Mouse (Mus musculus): Measurements from ENCODE around the gene Zfp442. TPM values are rescaled to one million over a fixed set of nuclear protein-coding genes. Genes with fewer than 3 reads are reported as not detected.
"Not testable (repeated sequence)": the region's sequence is repeated elsewhere in the genome, so short reads cannot be mapped to it uniquely, and the experiment has no call there.

Zfp442 gene
- polyA plus RNA-seq (2015; fragmentation: Nextera tagmentation; extraction: Ambion mirVana) = 7.4 and 8.1 TPM in 2 replicates

DNA sequence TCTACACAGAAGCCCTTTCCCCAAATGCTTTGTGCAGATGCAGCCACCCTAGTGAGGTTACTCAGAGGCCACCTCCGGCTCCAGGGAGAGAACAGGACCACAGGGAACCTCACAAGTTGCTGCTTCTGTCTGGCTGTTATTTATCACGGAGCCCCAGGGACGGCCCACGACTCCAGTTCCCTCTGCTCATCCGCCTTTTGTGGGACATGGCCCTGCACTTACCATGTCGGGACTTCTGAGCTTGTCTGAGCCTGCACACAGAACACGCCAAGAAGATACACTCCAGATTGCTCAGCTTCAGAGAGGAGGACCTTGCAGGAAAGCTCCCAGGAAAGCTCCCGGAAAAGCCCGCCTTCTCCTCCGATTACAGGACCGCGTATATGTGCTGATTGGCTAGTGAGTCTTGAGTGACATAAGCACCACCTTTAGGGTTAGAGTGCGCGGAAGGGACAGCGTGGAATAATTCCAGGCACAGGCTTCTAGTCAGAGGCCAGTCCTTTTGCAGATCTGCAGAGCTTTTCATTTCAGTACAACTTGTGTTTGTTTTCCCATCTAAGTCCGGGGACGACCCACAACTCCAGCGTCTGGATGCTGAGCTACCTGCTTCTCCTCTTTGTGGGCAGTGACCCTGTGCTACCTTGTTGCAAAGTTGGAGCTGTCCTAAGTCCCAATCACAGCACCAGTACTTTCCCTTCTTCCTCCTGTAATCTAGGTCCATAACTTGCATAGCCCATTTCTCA is at the start of gene Zfp442:
Zfp442 (minus strand) TSS at position 307 of the 740 bp plus-strand sequence.
- not testable (repeated sequence) for H3K36me3 ChIP-seq; H3K9me3 ChIP-seq; H3K9ac ChIP-seq; H3K27me3 ChIP-seq (replicated peaks); H3K4me1 ChIP-seq
- ATAC-seq (ENCODE audit: insufficient read depth, low FRiP score, low read depth) = peak; percentile 99
- H3K4me3 ChIP-seq (replicated peaks) = peak within 1 kb of the TSS; percentile 45
- H3K27ac ChIP-seq = peak within 1 kb of the TSS; percentile 77
- 0% methylated on average over 18 of the region's 18 CpGs for WGBS
- peak within 1 kb of the TSS; percentile 54 for H3K4me2 ChIP-seq

DNA sequence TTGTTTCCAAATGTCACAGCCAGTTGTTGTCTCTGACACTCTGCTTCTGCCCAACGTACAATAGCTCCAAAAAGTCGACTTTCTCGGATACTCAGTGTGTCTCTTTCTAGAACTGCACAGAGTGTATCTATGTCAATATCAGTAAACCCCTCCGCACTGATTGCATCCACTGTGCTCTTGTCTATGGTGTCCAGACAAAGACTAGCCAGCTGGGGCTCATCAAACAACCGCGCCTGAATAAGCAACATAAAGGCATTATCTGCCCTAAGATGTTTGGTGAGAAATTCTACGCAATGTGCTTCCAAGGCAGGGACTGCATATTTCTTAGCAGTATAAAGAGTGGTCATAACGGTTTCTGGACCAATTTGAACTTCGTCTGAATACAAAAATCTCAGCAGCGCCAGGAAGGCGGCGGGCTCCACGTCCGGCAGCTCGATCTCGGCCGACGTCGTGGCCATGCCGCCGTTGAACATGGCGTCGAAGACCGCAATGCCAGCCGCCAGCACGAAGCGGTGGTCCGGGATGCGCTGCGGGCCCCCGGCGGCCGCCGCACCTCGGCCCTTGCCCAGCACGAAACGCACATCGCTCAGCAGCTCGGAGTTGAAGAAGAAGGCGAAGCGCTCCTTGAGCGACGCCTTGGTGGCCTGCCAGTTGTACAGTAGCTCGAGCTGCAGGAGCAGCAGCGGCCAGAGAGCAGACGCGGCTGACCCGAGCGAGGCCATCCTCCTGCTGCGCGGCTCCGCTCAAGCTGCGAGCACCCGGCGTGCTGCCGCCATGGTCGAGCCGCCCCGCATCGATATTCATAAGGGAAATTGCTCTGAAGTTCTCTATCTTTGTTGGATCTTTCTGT is 49.1 kb upstream of the Zfp442 start:
- Histone ChIP-seq H3K4me2 (peak overlapping the region; percentile 54), H3K4me3 (replicated peaks) (peak overlapping the region; percentile 28)
- not testable (repeated sequence) for H3K9ac ChIP-seq; H3K27ac ChIP-seq; H3K27me3 ChIP-seq (replicated peaks); H3K36me3 ChIP-seq; H3K9me3 ChIP-seq; H3K4me1 ChIP-seq; ATAC-seq (ENCODE audit: insufficient read depth, low FRiP score, low read depth)
- WGBS = 40% methylated on average over 58 of the region's 60 CpGs

DNA sequence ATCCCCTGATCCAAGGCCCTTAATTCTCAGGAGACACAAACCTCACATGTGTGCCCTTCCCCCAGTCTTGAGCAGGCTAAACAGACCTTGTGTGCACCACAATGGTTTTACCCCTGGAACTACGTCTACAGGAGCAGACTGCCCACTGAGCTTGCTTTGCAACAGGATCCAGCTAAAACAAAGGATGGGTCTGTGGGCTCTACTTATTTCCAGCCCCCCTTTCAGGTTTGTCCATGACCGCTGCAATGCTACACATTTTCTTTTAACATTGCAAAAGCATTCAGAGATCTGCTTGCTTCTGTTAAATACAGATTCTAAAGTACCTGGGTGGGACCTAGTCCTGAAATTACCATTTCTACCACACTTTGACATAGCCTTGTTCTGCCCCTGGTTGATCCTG is 41.7 kb upstream of the Zfp442 start:
- H3K27me3 ChIP-seq (replicated peaks) = no peaks in the 10 kb centered on the region
- H3K9ac ChIP-seq = no peak overlapping the region
- H3K4me2 ChIP-seq = no peak overlapping the region
- H3K9me3 ChIP-seq = no peaks in the 10 kb centered on the region
- no peak for ATAC-seq (ENCODE audit: insufficient read depth, low FRiP score, low read depth)
- no peaks in the 10 kb centered on the region for H3K36me3 ChIP-seq
- no peaks in the 10 kb centered on the region for H3K4me1 ChIP-seq
- WGBS = 78% methylated on average over 2 of the region's 2 CpGs
- H3K4me3 ChIP-seq (replicated peaks) = no peak overlapping the region
- H3K27ac ChIP-seq = no peak overlapping the region

DNA sequence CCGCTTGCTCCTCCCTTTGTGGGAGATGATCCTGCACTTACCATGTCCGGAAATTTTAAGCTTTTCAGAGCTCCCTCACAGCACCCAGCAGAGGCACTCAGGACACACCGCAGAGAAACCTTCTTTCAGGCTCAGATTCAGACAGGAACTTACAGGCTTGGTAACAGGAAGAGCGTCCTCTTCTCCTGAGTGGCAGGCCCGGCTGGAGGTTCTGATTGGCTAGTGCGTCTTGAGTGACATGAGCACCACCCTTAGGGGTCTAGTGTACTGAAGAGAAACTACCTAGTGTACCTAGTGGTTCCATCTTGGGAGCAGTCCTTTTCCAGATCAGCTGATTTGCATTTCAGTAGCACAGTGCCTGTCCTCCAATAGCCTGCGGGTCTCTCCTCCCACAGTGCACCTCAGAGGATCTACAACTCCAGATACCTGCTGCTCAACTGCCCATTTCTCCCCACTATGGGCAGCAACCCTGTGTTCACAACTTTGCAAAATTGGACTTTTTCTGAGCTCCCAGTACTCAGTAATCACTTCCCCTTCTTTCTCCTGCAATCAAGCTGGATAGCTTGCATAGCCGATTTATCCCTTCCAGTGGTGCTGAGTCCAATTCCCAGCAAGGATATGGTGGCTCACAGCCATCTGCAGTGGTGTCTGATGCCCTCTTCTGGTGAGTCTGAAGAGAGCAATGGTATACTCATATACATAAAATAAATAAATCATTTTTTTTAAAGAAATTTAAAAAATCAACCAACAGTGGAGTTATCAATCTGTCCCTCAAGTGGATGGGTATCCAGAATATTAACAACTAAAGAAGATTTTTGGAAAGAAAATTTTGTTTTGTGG is 33.9 kb upstream of the Zfp442 start, which contains the start of gene Zfp345:
Zfp345 (minus strand) TSS at position 153 of the 840 bp plus-strand sequence.
- H3K27me3 ChIP-seq (replicated peaks); H3K4me2 ChIP-seq; ATAC-seq (ENCODE audit: insufficient read depth, low FRiP score, low read depth); H3K4me1 ChIP-seq; H3K9me3 ChIP-seq; H3K9ac ChIP-seq; H3K4me3 ChIP-seq (replicated peaks); H3K27ac ChIP-seq; H3K36me3 ChIP-seq: not testable (repeated sequence)
- WGBS = 70% methylated on average over 8 of the region's 8 CpGs

DNA sequence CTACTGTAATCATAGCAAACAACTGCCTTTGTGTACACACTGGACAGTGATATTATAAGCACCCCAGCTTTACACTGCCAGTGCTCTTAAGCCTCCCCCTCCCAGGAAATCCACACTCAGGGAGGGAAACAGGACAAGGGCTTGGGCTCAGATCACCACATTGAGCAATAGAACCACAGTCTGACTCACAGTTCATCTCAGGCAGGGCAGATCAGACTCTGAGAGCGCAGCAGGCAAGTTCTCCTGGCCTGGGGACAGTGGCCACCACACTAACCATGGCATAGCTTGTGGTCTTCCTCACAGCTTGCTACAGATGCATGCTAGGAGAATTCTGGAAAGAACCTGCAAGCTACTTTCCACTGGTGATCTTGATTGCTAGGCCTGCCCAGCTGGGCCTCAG is 12.2 kb downstream of the Zfp442 start:
- not testable (repeated sequence) for H3K9me3 ChIP-seq; H3K27me3 ChIP-seq (replicated peaks); H3K4me3 ChIP-seq (replicated peaks); H3K4me1 ChIP-seq; H3K27ac ChIP-seq; H3K4me2 ChIP-seq; H3K36me3 ChIP-seq; H3K9ac ChIP-seq; ATAC-seq (ENCODE audit: insufficient read depth, low FRiP score, low read depth)
- 92% methylated on average over 1 of the region's 1 CpGs for WGBS

DNA sequence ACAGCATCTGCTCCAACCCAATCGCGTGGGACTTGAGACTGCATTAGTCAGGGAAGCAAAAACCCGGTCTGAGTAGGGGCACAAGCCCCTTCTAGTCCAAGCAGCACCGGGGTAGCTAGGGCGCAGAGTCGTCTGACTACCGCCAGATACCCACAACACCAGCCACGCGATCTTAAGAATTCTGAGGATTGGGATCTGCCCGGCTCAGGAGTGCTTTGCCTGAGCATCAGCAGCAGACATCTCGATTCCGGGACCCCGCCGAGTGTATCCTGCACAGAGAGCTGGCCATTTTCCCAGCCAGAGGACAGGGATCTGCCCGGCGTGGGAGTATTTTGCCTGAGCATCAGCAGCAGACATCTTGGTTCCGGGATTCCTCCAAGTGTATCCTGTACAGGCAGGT is 39.1 kb downstream of the Zfp442 start:
- H3K27ac ChIP-seq; H3K9ac ChIP-seq; H3K4me2 ChIP-seq; H3K4me3 ChIP-seq (replicated peaks); H3K27me3 ChIP-seq (replicated peaks); H3K9me3 ChIP-seq; H3K36me3 ChIP-seq; H3K4me1 ChIP-seq; ATAC-seq (ENCODE audit: insufficient read depth, low FRiP score, low read depth): not testable (repeated sequence)
- 84% methylated on average over 17 of the region's 17 CpGs for WGBS

DNA sequence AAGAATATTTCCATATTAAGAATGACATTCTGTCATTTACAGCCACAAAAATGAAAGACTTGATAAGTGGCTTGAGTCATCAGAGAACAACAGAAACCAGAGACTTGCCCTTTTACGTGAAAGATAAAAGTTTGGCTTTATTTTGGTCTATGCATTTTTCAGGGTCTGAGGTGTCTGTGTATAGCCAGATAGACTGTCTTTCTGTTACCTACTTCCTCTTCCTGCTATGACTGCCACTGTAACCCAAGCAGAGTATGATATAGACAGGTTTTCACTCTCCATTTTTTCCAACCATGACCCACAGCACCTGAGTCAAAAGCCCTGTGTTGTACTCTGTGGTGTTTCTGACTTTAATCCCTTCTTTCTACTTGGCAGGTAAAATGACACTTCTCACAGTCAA is 61.1 kb downstream of the Zfp442 start:
- Histone ChIP-seq H3K27ac (no peak overlapping the region), H3K4me3 (replicated peaks) (no peak overlapping the region), H3K36me3 (no peaks in the 10 kb centered on the region), H3K4me2 (no peak overlapping the region), H3K9ac (no peak overlapping the region), H3K4me1 (no peaks in the 10 kb centered on the region), H3K27me3 (replicated peaks) (no peaks in the 10 kb centered on the region), H3K9me3 (no peaks in the 10 kb centered on the region)
- WGBS = 84% methylated on average over 1 of the region's 1 CpGs
- ATAC-seq (ENCODE audit: insufficient read depth, low FRiP score, low read depth) = no peak

DNA sequence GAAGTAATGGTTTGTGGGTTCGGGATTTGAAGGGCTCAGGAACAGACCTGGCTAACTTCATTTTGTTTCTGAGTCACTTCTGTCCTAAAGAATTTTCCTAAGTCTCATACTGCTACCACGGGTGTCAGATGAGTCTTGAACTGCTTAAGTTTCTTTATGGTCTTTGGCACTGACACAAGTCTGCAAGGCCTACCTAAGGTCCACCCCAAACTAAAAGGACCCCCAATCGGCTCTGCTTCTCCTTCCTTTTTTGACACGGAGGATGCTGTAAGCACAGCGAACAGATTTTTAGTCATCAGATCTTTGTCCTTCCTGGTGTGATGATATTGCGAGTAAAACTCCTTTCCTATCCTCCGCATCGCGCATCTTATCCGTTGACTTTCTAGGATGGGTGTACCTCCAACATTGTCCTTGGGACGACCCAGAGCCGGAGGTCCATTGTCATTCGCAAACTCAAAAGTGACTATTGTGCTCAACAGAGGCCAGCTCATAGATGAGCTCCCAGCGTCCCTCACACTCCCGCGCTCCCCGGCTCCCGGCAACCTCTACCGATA is 65.7 kb downstream of the Zfp442 start:
- WGBS = 94% methylated on average over 19 of the region's 19 CpGs
- not testable (repeated sequence) for H3K4me2 ChIP-seq; H3K9me3 ChIP-seq; ATAC-seq (ENCODE audit: insufficient read depth, low FRiP score, low read depth); H3K36me3 ChIP-seq; H3K27me3 ChIP-seq (replicated peaks); H3K4me1 ChIP-seq; H3K4me3 ChIP-seq (replicated peaks); H3K27ac ChIP-seq; H3K9ac ChIP-seq

DNA sequence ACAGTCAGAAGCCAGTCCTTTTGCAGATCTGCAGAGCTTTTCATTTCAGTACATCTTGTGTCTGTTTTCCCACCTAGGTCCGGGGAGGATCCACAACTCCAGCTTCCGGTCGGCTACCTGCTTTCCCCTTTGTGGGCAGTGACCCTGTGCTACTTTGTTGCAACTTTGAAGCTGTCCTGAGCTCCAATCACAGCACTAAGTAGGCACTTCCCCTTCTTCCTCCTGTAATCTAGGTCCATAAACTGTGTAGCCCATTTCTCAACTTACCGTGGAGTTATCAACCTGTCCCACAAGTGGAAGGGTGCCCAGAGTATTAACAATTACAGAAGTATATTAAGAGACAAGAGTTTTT is 88.4 kb downstream of the Zfp442 start:
- Histone ChIP-seq H3K4me1 (no peaks in the 10 kb centered on the region), H3K9ac (peak overlapping the region; percentile 6; the same call in 1 of the 2 replicates), H3K36me3 (no peaks in the 10 kb centered on the region), H3K27ac (peak overlapping the region; percentile 83), H3K4me3 (replicated peaks) (peak overlapping the region; percentile 59), H3K27me3 (replicated peaks) (no peaks in the 10 kb centered on the region), H3K4me2 (peak overlapping the region; percentile 60), H3K9me3 (no peaks in the 10 kb centered on the region)
- 8% methylated on average over 4 of the region's 4 CpGs for WGBS
- no peak for ATAC-seq (ENCODE audit: insufficient read depth, low FRiP score, low read depth)

DNA sequence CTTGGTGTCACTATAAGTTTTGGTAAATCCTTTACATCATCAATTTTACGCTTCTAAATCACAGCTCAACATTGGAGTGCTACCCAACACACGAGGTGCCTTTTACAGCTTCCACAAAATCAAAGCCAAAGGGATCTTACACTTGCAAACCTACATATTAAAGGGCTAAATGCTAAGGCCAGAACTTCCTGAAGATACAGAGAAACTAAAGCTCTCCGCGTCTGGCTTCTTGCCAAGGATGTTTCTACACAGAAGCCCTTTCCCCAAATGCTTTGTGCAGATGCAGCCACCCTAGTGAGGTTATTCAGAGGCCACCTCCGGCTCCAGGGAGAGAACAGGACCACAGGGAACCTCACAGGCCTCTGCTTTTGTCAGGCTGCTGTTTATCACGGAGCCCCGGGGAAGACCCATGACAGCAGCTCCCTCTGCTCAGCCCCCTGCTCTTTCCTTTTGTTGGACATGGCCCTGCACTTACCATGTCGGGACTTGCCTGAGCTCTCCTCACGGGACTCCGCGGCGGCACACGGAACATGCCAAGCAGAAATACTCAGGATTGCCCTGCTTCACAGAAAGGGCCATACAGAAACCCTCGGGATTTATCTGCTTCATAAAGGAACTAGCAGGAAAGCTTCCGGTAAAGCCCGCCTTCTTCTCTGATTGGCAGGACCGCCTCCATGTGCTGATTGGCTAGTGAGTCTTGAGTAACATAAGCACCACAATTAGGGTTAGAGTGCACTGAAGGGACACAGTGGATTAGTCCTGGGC is 89.0 kb downstream of the Zfp442 start, which contains the start of gene 3300002I08Rik:
3300002I08Rik (minus strand) TSS at position 653 of the 765 bp plus-strand sequence.
- peak within 1 kb of the TSS; percentile 53 for H3K9ac ChIP-seq
- H3K4me2 ChIP-seq = peak within 1 kb of the TSS; percentile 60
- not testable (repeated sequence) for H3K36me3 ChIP-seq; H3K9me3 ChIP-seq; H3K27me3 ChIP-seq (replicated peaks); H3K4me1 ChIP-seq
- peak within 1 kb of the TSS; percentile 83 for H3K27ac ChIP-seq
- H3K4me3 ChIP-seq (replicated peaks) = peak within 1 kb of the TSS; percentile 59
- WGBS = 4% methylated on average over 17 of the region's 17 CpGs
- peak; percentile 98 for ATAC-seq (ENCODE audit: insufficient read depth, low FRiP score, low read depth)

Data from stomach, embryonic 15.5 days (tissue).